Mouse (Mus musculus): ENCODE data around the gene Ncoa6.
A peak's percentile ranks its signal among the peaks of the same experiment; 100 is the strongest.

Ncoa6 gene

DNA sequence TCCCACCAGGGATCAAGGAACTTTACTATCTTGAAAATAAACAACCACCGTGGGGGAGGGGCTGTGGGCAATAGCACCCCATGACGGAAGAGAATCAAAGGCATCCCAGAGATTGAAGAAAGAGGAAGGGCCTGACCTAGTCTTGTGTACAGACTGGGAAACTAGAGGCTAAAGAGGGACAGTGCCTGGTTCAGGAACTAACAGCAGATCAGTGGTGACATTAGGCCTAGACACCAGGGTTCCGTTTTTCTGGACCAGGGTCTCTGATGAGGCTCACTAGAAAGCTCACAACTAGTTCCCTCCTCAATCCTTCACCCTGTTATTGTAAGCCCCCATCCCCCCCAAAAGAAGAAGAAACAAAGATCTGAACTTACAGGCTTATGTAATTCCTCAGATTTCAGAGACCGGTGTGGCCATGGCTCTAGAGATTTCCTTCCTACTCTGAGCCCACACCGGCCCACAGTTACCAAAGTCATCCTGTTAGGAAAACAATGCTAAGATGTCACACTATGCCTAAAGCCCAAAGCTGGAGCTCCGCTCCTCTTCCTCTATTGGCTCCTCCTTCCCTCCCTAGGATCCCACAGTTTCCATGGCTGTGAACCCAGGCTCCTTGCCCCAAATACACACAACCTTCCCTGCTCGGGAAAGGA, 105.9 kb downstream of the Ncoa6 start:
- DNase-seq (ENCODE audit: low spot score) = no peak

DNA sequence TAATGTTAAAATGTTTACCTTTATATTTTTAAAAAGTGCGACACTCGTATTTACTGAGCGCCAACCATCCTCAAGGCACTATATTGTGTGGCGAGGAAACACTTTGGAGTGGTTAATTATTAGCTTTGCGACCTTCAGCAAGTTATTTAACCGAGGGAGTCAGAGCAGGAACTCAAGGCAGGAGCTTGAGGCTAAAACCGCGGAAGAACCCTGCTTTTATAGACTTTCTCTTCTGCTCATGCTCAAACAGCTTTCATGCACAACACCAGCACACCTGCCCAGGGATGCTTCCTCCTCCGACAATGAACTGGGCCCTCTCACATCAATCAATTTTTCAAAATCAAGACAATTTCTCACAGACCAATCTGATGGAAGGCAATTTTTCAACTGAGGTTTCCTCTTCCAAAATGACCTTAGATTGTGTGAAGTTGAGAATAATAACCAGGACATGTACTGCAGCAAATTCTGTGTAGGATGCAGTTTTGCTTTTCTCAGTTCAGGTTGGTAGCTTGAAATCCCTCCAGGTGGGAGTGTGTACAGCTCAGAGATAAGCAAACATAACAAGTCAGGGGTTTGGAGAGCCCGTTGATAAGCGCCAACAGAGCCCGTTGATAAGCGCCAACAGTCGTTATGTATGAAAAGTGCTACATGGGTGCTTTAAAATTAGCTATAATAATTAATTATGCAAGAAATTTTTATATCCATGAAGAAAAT, 115.9 kb downstream of the Ncoa6 start:
- DNase-seq (ENCODE audit: low spot score) = no peak

DNA sequence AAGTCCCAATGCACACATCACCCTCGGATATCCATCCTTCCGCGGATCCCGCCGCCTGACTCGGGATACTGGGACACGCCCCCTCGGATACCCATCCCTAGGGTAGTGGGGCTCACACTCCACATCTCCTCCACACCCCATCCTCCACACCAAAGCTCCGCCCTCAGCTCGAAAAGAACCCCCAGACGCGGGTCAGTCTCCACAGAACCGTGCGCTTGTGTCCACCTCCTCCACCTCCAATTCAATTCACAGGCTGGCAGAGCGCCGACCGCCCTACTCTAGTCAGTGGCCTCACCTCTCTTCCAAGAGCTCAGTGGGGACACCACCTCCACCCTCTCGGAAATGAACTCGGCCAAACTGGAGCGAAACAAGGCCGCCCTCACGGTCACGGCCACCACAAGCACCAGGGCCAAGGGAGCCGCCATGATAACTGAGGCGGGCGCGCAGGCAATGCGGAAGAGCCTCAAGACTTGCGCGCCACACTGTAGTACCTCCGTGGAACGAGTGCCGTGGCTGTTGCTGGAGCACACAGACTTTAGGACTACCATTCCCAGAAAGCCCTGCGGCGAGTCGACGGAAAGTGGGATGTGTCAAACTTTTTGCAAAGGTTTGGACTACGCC, 116.6 kb downstream of the Ncoa6 start, which contains the start of gene Pigu:
Gene Pigu, minus strand, starts transcription at position 460 of the 621 bp plus-strand sequence.
- peak; percentile 97 for DNase-seq (ENCODE audit: low spot score)

DNA sequence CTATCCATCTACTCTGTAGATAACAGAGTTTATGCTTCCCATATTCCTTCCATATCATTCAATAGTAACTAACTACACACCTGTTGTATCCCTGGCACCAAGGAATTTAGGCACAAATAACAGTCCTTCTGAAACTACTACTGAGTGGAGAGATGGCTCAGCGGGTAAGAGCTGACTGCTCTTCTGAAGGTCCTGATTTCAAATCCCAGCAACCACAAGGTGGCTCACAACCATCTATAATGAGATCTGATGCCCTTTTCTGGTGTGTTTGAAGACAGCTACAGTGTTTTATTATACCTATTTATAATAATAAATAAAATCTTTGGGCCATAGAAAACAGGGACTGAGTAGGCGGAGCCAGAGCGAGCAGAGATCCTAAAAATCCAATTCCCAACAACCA, 119.3 kb downstream of the Ncoa6 start:
- no peak for DNase-seq (ENCODE audit: low spot score)

DNA sequence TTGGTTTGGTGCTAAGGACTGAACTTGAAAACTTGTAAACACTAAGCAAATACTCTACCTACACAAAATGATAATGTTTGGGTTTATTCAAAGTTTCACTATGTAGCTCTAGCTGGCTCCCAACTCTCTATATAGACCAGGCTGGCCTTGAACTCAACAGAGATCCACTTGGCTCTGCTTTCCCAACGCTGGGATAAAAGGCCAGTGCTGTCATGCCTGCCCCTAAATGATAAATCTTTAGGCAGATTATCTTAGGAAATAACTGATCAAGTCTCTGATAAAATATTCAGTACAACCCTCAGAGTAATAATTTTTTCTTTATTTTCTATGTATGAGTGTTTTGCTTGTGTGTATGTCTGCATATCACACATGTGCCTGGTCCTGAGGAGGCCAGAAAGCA, 127.0 kb downstream of the Ncoa6 start:
- no peak for DNase-seq (ENCODE audit: low spot score)

Data from adipocyte (in vitro differentiated cells).